Mouse (Mus musculus) retina, postnatal 7 days (tissue): ENCODE measurements around the gene Akap3.

Experiments used
- DNase-seq: peaks from one replicate; pipeline ENCODE4 v3.0.0-alpha.2; 2012; ENCODE audit warnings: low read depth, low spot score

Akap3 gene

GRCm38 (mm10) chr6:126852881-126853280 is at the start of gene Akap3:
Gene Akap3, plus strand, starts transcription at chr6:126853098.
- DNase-seq = no peak

GRCm38 (mm10) chr6:126806783-126807182 is 46.1 kb upstream of the Akap3 start:
- DNase-seq = no peak

- no peak for DNase-seq
Observed at GRCm38 (mm10) chr6:126808134-126808533, 44.8 kb upstream of the Akap3 start.

GRCm38 (mm10) chr6:126808561-126808960 is 44.3 kb upstream of the Akap3 start:
- no peak for DNase-seq

- DNase-seq = no peak
Observed at GRCm38 (mm10) chr6:126811481-126811880, 41.4 kb upstream of the Akap3 start.

GRCm38 (mm10) chr6:126815206-126815750 is 37.6 kb upstream of the Akap3 start:
- DNase-seq = no peak

GRCm38 (mm10) chr6:126816338-126816737 is 36.6 kb upstream of the Akap3 start:
- DNase-seq = no peak

GRCm38 (mm10) chr6:126823087-126823486 is 29.8 kb upstream of the Akap3 start:
- DNase-seq = no peak

GRCm38 (mm10) chr6:126836628-126837027 is 16.3 kb upstream of the Akap3 start:
- DNase-seq = no peak

- DNase-seq = peak; percentile 92
Observed at GRCm38 (mm10) chr6:126848712-126849704, 3.9 kb upstream of the Akap3 start, which contains the start of gene Ndufa9. Gene Ndufa9, minus strand, starts transcription at chr6:126849136.

GRCm38 (mm10) chr6:126877118-126877517 is 24.2 kb downstream of the Akap3 start:
- DNase-seq = no peak

GRCm38 (mm10) chr6:126907378-126907777 is 54.5 kb downstream of the Akap3 start:
- DNase-seq = no peak

- no peak for DNase-seq
Observed at GRCm38 (mm10) chr6:126907876-126908275, 55.0 kb downstream of the Akap3 start.

- no peak for DNase-seq
Observed at GRCm38 (mm10) chr6:126910727-126911126, 57.8 kb downstream of the Akap3 start.

GRCm38 (mm10) chr6:126914928-126915327 is 62.0 kb downstream of the Akap3 start:
- DNase-seq = no peak

GRCm38 (mm10) chr6:126921111-126921881 is 68.4 kb downstream of the Akap3 start, which contains the start of gene Dyrk4:
Gene Dyrk4, minus strand, starts transcription at chr6:126921839.
- DNase-seq = no peak
